Mouse (Mus musculus) forebrain, embryonic 12.5 days (tissue): ENCODE measurements around the gene Slc22a17. TPM values are rescaled to one million over a fixed set of nuclear protein-coding genes. Genes with fewer than 3 reads are reported as not detected.
A peak's percentile ranks its signal among the peaks of the same experiment; 100 is the strongest.

Source experiments
- ATAC-seq: fragments of 200-750 bp; cut with Nextera tagmentation; 2 replicates; pipeline ENCODE4 v1.8.0; 2017; ENCODE audit warnings: moderate TSS enrichment; ENCODE audit not compliant: low FRiP score
- H3K27ac ChIP-seq: fragments of 300-500 bp; sonication (generic); 2 replicates; pipeline ENCODE4 v1.5.1; 2016; ENCODE audit warnings: mild to moderate bottlenecking
- H3K27me3 ChIP-seq: fragments of 300-500 bp; sonication (generic); 2 replicates; pipeline ENCODE4 v1.6.1; 2016; ENCODE audit warnings: mild to moderate bottlenecking
- H3K36me3 ChIP-seq: fragments of 300-500 bp; sonication (generic); replicated peaks from 2 replicates; pipeline ENCODE4 v1.6.1; 2016; ENCODE audit warnings: mild to moderate bottlenecking
- H3K4me1 ChIP-seq: fragments of 300-500 bp; sonication (generic); 2 replicates; pipeline ENCODE4 v1.6.1; 2016
- H3K4me2 ChIP-seq: fragments of 300-500 bp; sonication (generic); 2 replicates; pipeline ENCODE4 v1.6.1; 2016; ENCODE audit warnings: mild to moderate bottlenecking, moderate library complexity
- H3K4me3 ChIP-seq: fragments of 300-500 bp; sonication (generic); replicated peaks from 2 replicates; pipeline ENCODE4 v1.5.1; 2016; ENCODE audit warnings: mild to moderate bottlenecking
- H3K9ac ChIP-seq: fragments of 300-500 bp; sonication (generic); 2 replicates; pipeline ENCODE4 v1.6.1; 2016; ENCODE audit warnings: mild to moderate bottlenecking
- H3K9me3 ChIP-seq: fragments of 300-500 bp; sonication (generic); 2 replicates; pipeline ENCODE4 v1.6.1; 2016
- whole genome bisulfite sequencing: fragments of 180-500 bp; shearing (Covaris S2); methylation state at CpG from one replicate; pipeline ENCODE4 v1.1.7; 2016; 5-methylcytosine and 5-hydroxymethylcytosine counted together
- polyA plus RNA-seq: library from polyadenylated mRNA; unstranded; fragments of >200 nt; fragmentation: Nextera tagmentation; extraction: Ambion mirVana; gene quantifications from 2 replicates; pipeline ENCODE4 v1.2.1, GENCODE M21; 2016

Gene Slc22a17
- polyA plus RNA-seq, 1 experiment from 2014 or later: 97.8 TPM

GRCm38 (mm10) chr14:54884022-54884712 is 28.8 kb downstream of the Slc22a17 start:
- peaks cover 27% of the 10 kb centered on the region for H3K4me1 ChIP-seq
- no peaks in the 10 kb centered on the region for H3K27me3 ChIP-seq
- peak overlapping the region; percentile 85 for H3K4me2 ChIP-seq
- H3K4me3 ChIP-seq: peak overlapping the region; percentile 65
- H3K9ac ChIP-seq: peak overlapping the region; percentile 76
- 0 out of 2 replicates have a peak, but pooled peaks cover 5% of the 10 kb centered on the region for H3K36me3 ChIP-seq
- ATAC-seq: no peak; the same call in 1 of the 2 replicates
- 29% methylated on average over 21 of the region's 21 CpGs for WGBS
- H3K9me3 ChIP-seq: no peaks in the 10 kb centered on the region
- peak overlapping the region; percentile 90 for H3K27ac ChIP-seq

GRCm38 (mm10) chr14:54883154-54884021 is 29.5 kb downstream of the Slc22a17 start, which contains the start of the genes Bcl2l2 and Gm20521:
Gene Bcl2l2 (plus strand): TSS chr14:54883377.
Gene Gm20521 (plus strand): TSS chr14:54883441.
- Histone ChIP-seq H3K4me3 (peak within 1 kb of the TSS; percentile 65), H3K27me3 (peaks cover 2% of the 10 kb centered on the region; the same call in 1 of the 2 replicates), H3K9me3 (no peaks in the 10 kb centered on the region), H3K4me2 (peak within 1 kb of the TSS; percentile 85), H3K27ac (peak within 1 kb of the TSS; percentile 90), H3K36me3 (0 out of 2 replicates have a peak, but pooled peaks cover 5% of the 10 kb centered on the region), H3K4me1 (peaks cover 27% of the 10 kb centered on the region), H3K9ac (peak within 1 kb of the TSS; percentile 76)
- peak; percentile 92 for ATAC-seq
- WGBS: 0% methylated on average over 27 of the region's 27 CpGs

GRCm38 (mm10) chr14:54877048-54877715 is 35.8 kb downstream of the Slc22a17 start, which contains the start of gene Ppp1r3e:
Gene Ppp1r3e (minus strand): TSS chr14:54877550.
- peak; percentile 82 for ATAC-seq
- peaks cover 16% of the 10 kb centered on the region for H3K4me1 ChIP-seq
- peak within 1 kb of the TSS; percentile 92 for H3K4me2 ChIP-seq
- H3K4me3 ChIP-seq: peak within 1 kb of the TSS; percentile 75
- no peaks in the 10 kb centered on the region for H3K9me3 ChIP-seq
- under 1% methylated on average over 51 of the region's 61 CpGs for WGBS
- H3K27ac ChIP-seq: peak within 1 kb of the TSS; percentile 89
- H3K27me3 ChIP-seq: peaks cover 10% of the 10 kb centered on the region; the same call in 1 of the 2 replicates
- peak within 1 kb of the TSS; percentile 82 for H3K9ac ChIP-seq
- H3K36me3 ChIP-seq: no peaks in the 10 kb centered on the region

- peak overlapping the region; percentile 89 for H3K27ac ChIP-seq
- WGBS: under 1% methylated on average over 52 of the region's 72 CpGs
- H3K4me3 ChIP-seq: peak overlapping the region; percentile 75
- peaks cover 16% of the 10 kb centered on the region for H3K4me1 ChIP-seq
- peaks cover 10% of the 10 kb centered on the region; the same call in 1 of the 2 replicates for H3K27me3 ChIP-seq
- peak; percentile 93 for ATAC-seq
- no peaks in the 10 kb centered on the region for H3K9me3 ChIP-seq
- no peaks in the 10 kb centered on the region for H3K36me3 ChIP-seq
- peak overlapping the region; percentile 82 for H3K9ac ChIP-seq
- H3K4me2 ChIP-seq: peak overlapping the region; percentile 92
Observed at GRCm38 (mm10) chr14:54876539-54877047, 36.3 kb downstream of the Slc22a17 start.

GRCm38 (mm10) chr14:54875844-54876538 is 36.9 kb downstream of the Slc22a17 start:
- Histone ChIP-seq H3K36me3 (no peaks in the 10 kb centered on the region), H3K4me2 (peak overlapping the region; percentile 92), H3K9ac (peak overlapping the region; percentile 82), H3K4me3 (peak overlapping the region; percentile 75), H3K9me3 (no peaks in the 10 kb centered on the region), H3K4me1 (peaks cover 16% of the 10 kb centered on the region), H3K27ac (peak overlapping the region; percentile 89), H3K27me3 (peaks cover 10% of the 10 kb centered on the region; the same call in 1 of the 2 replicates)
- WGBS: 3% methylated on average over 36 of the region's 36 CpGs
- peak; percentile 66 for ATAC-seq

- 0 out of 2 replicates have a peak overlapping the region, but pooled peaks have one; percentile 12 for H3K9ac ChIP-seq
- no peaks in the 10 kb centered on the region for H3K9me3 ChIP-seq
- H3K36me3 ChIP-seq: no peaks in the 10 kb centered on the region
- peaks cover 10% of the 10 kb centered on the region; the same call in 1 of the 2 replicates for H3K27me3 ChIP-seq
- H3K27ac ChIP-seq: no peak overlapping the region
- no peak overlapping the region for H3K4me2 ChIP-seq
- 95% methylated on average over 3 of the region's 3 CpGs for WGBS
- no peak overlapping the region for H3K4me3 ChIP-seq
- H3K4me1 ChIP-seq: peaks cover 16% of the 10 kb centered on the region
- ATAC-seq: no peak
Observed at GRCm38 (mm10) chr14:54874165-54874564, 38.8 kb downstream of the Slc22a17 start.

- ATAC-seq: no peak
- no peak within 1 kb of the TSS for H3K4me2 ChIP-seq
- H3K9me3 ChIP-seq: no peaks in the 10 kb centered on the region
- WGBS: 85% methylated on average over 5 of the region's 5 CpGs
- H3K36me3 ChIP-seq: no peaks in the 10 kb centered on the region
- no peak within 1 kb of the TSS for H3K27ac ChIP-seq
- H3K4me3 ChIP-seq: no peak within 1 kb of the TSS
- H3K27me3 ChIP-seq: peaks cover 3% of the 10 kb centered on the region; the same call in 1 of the 2 replicates
- H3K9ac ChIP-seq: no peak within 1 kb of the TSS
- H3K4me1 ChIP-seq: peaks cover 7% of the 10 kb centered on the region
Observed at GRCm38 (mm10) chr14:54870861-54871260, 42.1 kb downstream of the Slc22a17 start, which contains the start of gene Homez. Gene Homez (minus strand): TSS chr14:54870961.

- Histone ChIP-seq H3K4me3 (no peak overlapping the region), H3K4me1 (peaks cover 4% of the 10 kb centered on the region), H3K9ac (no peak overlapping the region), H3K27ac (no peak overlapping the region), H3K4me2 (no peak overlapping the region), H3K9me3 (no peaks in the 10 kb centered on the region), H3K27me3 (no peaks in the 10 kb centered on the region), H3K36me3 (no peaks in the 10 kb centered on the region)
- no peak for ATAC-seq
- 89% methylated on average over 4 of the region's 4 CpGs for WGBS
Observed at GRCm38 (mm10) chr14:54868026-54868425, 44.9 kb downstream of the Slc22a17 start.

GRCm38 (mm10) chr14:54866936-54867335 is 46.0 kb downstream of the Slc22a17 start:
- 58% methylated on average over 5 of the region's 5 CpGs for WGBS

GRCm38 (mm10) chr14:54866268-54866667 is 46.7 kb downstream of the Slc22a17 start:
- H3K27ac ChIP-seq: no peak overlapping the region
- H3K9me3 ChIP-seq: no peaks in the 10 kb centered on the region
- H3K27me3 ChIP-seq: no peaks in the 10 kb centered on the region
- H3K36me3 ChIP-seq: no peaks in the 10 kb centered on the region
- ATAC-seq: no peak
- H3K4me1 ChIP-seq: peaks cover 4% of the 10 kb centered on the region
- H3K4me3 ChIP-seq: no peak overlapping the region
- 48% methylated on average over 3 of the region's 3 CpGs for WGBS
- no peak overlapping the region for H3K9ac ChIP-seq
- H3K4me2 ChIP-seq: no peak overlapping the region

More at GRCm38 (mm10) chr14:54866936-54867335, 46.0 kb downstream of the Slc22a17 start:
- Histone ChIP-seq H3K4me3 (no peak overlapping the region), H3K9ac (no peak overlapping the region), H3K4me2 (no peak overlapping the region), H3K9me3 (no peaks in the 10 kb centered on the region), H3K27me3 (no peaks in the 10 kb centered on the region), H3K36me3 (no peaks in the 10 kb centered on the region), H3K27ac (no peak overlapping the region), H3K4me1 (peaks cover 4% of the 10 kb centered on the region)
- ATAC-seq: no peak

GRCm38 (mm10) chr14:54865626-54866025 is 47.3 kb downstream of the Slc22a17 start:
- Histone ChIP-seq H3K27ac (no peak overlapping the region), H3K9ac (no peak overlapping the region), H3K36me3 (no peaks in the 10 kb centered on the region), H3K9me3 (no peaks in the 10 kb centered on the region), H3K4me2 (no peak overlapping the region), H3K27me3 (no peaks in the 10 kb centered on the region), H3K4me3 (no peak overlapping the region), H3K4me1 (peaks cover 4% of the 10 kb centered on the region)
- ATAC-seq: no peak
- 84% methylated on average over 5 of the region's 5 CpGs for WGBS
